Mouse (Mus musculus) midbrain, embryonic 14.5 days (tissue): ENCODE measurements around the gene Tent2. TPM values are rescaled to one million over a fixed set of nuclear protein-coding genes. Genes with fewer than 3 reads are reported as not detected.
A peak's percentile ranks its signal among the peaks of the same experiment; 100 is the strongest.

ENCODE experiments used
- ATAC-seq: fragments of 200-750 bp; cut with Nextera tagmentation; 2 replicates; pipeline ENCODE4 v1.8.0; 2017; ENCODE audit warnings: moderate number of reproducible peaks, moderate library complexity; ENCODE audit not compliant: low FRiP score, low TSS enrichment
- DNase-seq: peaks from one replicate; pipeline ENCODE4 v3.0.0-alpha.2; 2015
- H3K27ac ChIP-seq: fragments of 300-500 bp; sonication (generic); replicated peaks from 2 replicates; pipeline ENCODE4 v1.5.1; 2014; ENCODE audit warnings: mild to moderate bottlenecking, low read depth, low read length, moderate library complexity
- H3K27me3 ChIP-seq: fragments of 300-500 bp; sonication (generic); 2 replicates; pipeline ENCODE4 v1.6.1; 2014; ENCODE audit warnings: low read length, control low read depth, mixed read lengths; ENCODE audit not compliant: control insufficient read depth, insufficient read depth
- H3K36me3 ChIP-seq: fragments of 300-500 bp; sonication (generic); 2 replicates; pipeline ENCODE4 v1.6.1; 2014; ENCODE audit warnings: low read length, control low read depth; ENCODE audit not compliant: control insufficient read depth, insufficient read depth
- H3K4me1 ChIP-seq: fragments of 300-500 bp; sonication (generic); 2 replicates; pipeline ENCODE4 v1.6.1; 2014; ENCODE audit warnings: mild to moderate bottlenecking, antibody characterized with exemption, low read length, control low read depth; ENCODE audit not compliant: control insufficient read depth, insufficient read depth
- H3K4me2 ChIP-seq: fragments of 300-500 bp; sonication (generic); 2 replicates; pipeline ENCODE4 v1.6.1; 2014; ENCODE audit warnings: mild to moderate bottlenecking, low read length, moderate library complexity
- H3K4me3 ChIP-seq: fragments of 300-500 bp; sonication (generic); replicated peaks from 2 replicates; pipeline ENCODE4 v1.5.1; 2014; ENCODE audit warnings: low read depth, low read length
- H3K9ac ChIP-seq: fragments of 300-500 bp; sonication (generic); replicated peaks from 2 replicates; pipeline ENCODE4 v1.6.1; 2014; ENCODE audit warnings: mild to moderate bottlenecking, low read length, moderate library complexity
- H3K9me3 ChIP-seq: fragments of 300-500 bp; sonication (generic); 2 replicates; pipeline ENCODE4 v1.6.1; 2016; ENCODE audit warnings: low read length, control low read depth, mixed read lengths; ENCODE audit not compliant: control insufficient read depth
- WGBS: fragments of 180-500 bp; shearing (Covaris S2); extraction: QIAGEN DNeasy Blood & Tissue Kit; methylation state at CpG from one replicate; pipeline ENCODE4 v1.1.7; 2014; 5-methylcytosine and 5-hydroxymethylcytosine counted together
- polyA plus RNA-seq: library from polyadenylated mRNA; unstranded; fragments of >200 nt; fragmentation: Nextera tagmentation; extraction: Ambion mirVana; gene quantifications from 2 replicates; pipeline ENCODE4 v1.2.1, GENCODE M21; 2014

The Tent2 gene
- polyA plus RNA-seq: 40.4 and 54.8 TPM in 2 replicates

DNA sequence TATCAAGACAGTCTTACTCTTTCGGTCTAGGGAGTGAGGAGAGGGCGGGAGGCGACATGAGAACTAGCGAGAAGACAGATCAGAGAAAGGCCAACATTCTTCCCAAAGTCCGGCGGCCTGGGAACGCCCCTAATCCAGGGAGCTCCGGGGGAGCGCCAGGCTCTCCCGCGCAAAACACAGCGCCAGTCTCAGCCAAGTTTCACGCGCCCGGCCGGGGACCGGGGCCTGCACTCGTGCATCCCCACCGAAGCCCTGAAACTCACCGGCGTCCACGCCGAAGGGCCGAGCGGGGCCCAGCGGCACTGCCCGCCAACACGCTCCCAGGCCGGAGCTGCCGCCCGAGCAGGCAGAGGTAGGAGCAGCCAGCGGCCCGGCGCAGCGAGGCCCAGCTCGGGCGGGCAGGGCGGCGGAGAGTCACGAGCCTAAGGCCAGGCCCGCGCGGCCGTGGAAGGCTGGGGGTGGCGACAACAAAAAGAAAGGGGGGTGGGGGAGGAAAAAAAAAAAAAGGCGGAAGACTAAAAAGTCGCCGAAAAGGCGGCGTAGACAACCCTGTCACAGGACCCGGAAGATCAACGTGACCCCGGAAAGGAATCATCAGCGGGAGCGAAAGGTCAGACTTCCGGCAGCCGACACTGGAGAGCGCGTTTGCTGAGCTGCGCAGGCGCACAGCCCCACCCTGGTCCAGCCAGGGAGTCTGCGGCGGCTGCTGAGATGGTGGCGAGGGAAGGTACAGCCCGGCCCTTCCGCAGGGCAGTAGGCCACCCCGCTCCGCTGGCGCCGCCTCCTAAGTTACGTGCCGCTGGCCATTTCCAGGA is at the start of gene Tent2:
Gene Tent2, minus strand, starts transcription at position 555 of the 815 bp plus-strand sequence.
- ATAC-seq: peak; percentile 99
- Histone ChIP-seq H3K4me1 (peaks cover 11% of the 10 kb centered on the region; the same call in 1 of the 2 replicates), H3K9me3 (no peaks in the 10 kb centered on the region), H3K36me3 (no peaks in the 10 kb centered on the region), H3K4me3 (peak within 1 kb of the TSS; percentile 84), H3K9ac (peak within 1 kb of the TSS; percentile 87), H3K27me3 (no peaks in the 10 kb centered on the region), H3K27ac (peak within 1 kb of the TSS; percentile 91), H3K4me2 (peak within 1 kb of the TSS; percentile 66)
- DNase-seq: peak; percentile 98
- under 1% methylated on average over 71 of the region's 72 CpGs for WGBS

DNA sequence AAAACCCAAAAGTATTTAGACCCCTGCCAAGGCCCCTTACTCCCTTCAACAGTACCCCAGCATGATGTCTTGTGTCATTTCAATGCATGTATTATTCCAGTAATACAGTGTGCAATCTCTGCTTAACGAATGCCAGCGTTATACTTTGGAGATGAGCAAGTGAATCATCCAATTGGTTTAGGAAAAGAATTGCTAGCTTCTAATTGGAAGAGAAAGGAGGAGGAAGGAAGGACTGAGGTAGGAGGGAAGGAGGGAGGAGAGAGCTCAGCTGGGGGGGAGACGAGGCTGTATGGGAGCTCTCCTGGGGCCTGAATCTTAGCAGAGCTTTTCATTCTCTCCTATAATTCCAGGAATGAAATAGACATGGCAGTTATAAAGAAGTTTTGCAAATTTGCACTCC is 49.0 kb upstream of the Tent2 start:
- no peaks in the 10 kb centered on the region for H3K9me3 ChIP-seq
- no peak overlapping the region for H3K27ac ChIP-seq
- WGBS: 34% methylated on average over 3 of the region's 3 CpGs
- no peaks in the 10 kb centered on the region; the same call in 1 of the 2 replicates for H3K4me1 ChIP-seq
- DNase-seq (no peak), ATAC-seq (no peak)
- no peak overlapping the region for H3K9ac ChIP-seq
- no peak overlapping the region for H3K4me2 ChIP-seq
- no peak overlapping the region for H3K4me3 ChIP-seq
- H3K36me3 ChIP-seq: no peaks in the 10 kb centered on the region
- no peaks in the 10 kb centered on the region for H3K27me3 ChIP-seq

DNA sequence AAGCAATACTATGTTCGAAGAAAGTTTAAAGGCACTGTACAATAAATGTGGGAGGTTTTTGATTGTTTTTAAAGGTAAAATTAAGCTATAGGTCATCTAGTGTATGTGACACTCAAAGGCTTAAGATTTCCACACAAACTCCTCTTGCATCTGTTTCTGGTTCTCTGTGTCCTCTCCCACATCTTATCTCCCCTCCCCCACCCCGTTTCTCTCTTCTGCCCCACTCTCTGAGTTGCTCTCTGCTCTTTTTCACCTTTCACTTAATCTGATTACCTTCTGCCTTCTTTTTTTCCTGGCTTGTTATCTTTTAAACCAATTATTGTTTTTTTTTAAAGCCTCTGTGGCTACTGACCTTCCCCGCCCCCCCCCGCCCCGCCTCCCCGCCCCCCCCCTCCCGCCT is 47.4 kb upstream of the Tent2 start:
- DNase-seq (no peak), ATAC-seq (no peak)
- no peak overlapping the region for H3K27ac ChIP-seq
- no peak overlapping the region for H3K9ac ChIP-seq
- WGBS: 66% methylated on average over 6 of the region's 7 CpGs
- H3K4me1 ChIP-seq: no peaks in the 10 kb centered on the region; the same call in 1 of the 2 replicates
- no peak overlapping the region for H3K4me2 ChIP-seq
- H3K36me3 ChIP-seq: no peaks in the 10 kb centered on the region
- H3K27me3 ChIP-seq: no peaks in the 10 kb centered on the region
- H3K4me3 ChIP-seq: no peak overlapping the region
- no peaks in the 10 kb centered on the region for H3K9me3 ChIP-seq

DNA sequence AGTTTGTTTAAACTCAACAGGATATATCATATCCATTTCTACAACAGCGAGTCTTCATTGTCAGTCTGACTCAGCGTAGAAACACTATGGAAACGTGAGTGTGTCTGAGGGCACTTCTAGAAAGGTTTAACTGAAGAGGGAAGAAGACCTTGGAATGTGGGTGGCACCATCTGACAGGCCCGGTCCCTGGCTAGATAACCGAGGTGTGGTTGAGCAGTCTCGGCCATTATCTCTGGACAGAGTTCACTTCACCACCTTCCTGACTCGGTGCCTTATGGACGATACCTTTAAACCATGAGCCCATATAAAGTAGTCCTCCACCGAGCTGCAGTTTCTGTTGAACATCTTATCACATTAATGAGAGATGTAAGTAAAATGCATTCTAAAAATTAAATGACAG is 46.9 kb upstream of the Tent2 start:
- H3K27ac ChIP-seq: no peak overlapping the region
- H3K36me3 ChIP-seq: no peaks in the 10 kb centered on the region
- H3K27me3 ChIP-seq: no peaks in the 10 kb centered on the region
- no peak for ATAC-seq
- no peaks in the 10 kb centered on the region; the same call in 1 of the 2 replicates for H3K4me1 ChIP-seq
- no peak for DNase-seq
- 86% methylated on average over 9 of the region's 9 CpGs for WGBS
- H3K9ac ChIP-seq: no peak overlapping the region
- no peak overlapping the region for H3K4me3 ChIP-seq
- H3K4me2 ChIP-seq: no peak overlapping the region
- no peaks in the 10 kb centered on the region for H3K9me3 ChIP-seq

DNA sequence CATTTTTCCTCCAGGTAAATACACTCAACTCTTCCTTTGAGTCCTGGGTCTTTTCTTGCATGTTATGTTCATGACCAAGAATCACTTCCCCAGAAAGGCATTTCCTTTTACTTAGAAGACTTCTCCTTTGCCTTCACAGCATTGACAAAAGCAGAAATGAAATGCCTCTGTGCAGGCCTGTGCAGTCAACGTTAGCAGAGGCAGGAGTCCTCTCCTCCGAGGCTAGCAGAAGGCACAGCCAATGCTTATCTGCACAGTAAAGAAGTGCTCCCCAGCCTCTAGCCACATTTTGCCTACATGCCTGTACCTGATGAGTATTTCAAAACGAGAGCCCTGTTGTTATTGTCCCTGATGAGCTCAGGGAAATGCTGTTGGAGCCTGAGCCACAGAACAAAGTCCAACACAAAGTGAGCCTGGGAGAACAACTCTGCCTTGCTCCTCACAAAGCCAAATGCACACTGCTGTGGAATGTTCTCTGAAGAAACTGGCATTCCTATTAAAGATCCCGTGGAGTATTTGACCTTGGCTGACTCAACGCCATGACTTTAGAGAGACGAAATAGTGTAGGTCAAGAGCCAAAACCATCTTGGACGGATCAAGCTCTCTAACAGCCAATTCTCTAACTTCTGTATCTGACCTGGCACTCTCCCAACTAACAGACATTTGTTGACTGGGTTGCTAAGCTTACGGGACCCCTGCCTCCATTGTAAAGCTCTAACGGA is 45.7 kb upstream of the Tent2 start:
- H3K9me3 ChIP-seq: no peaks in the 10 kb centered on the region

DNA sequence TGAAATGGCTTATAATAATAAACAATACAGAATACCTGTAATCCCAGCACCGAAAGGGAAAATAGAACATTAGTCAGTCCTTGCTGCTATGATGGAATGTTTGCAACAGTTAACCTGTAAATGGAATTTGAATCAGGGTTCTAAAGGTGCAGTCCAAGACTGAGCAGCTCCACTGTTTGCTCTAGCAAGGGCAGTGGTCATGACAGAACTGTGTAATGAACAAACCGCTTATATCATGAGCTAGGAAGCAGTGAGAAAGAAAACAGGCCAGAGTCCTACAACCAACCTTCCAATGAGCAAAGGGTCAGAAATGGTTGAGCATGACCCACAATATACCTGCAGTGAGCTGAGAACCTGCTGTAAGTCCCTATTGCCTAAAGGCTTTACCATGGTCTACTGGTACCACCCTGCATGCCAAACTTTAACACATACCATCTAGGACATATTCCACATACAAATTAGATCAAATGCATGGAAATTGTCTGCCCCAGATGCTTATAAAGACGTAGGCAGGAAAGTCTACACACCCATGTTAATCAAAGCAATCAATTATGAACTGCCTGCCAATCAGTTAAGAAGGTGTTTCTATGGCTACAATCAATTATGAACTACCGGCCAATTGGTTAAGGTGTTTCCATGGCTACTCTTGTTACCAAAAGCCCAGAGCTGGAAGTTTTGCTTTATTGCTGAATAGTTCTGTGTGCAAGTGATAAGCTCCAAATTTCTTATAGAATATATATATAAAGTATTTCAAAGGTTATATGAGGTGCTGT is 42.3 kb upstream of the Tent2 start:
- Histone ChIP-seq H3K27me3 (no peaks in the 10 kb centered on the region), H3K4me1 (no peaks in the 10 kb centered on the region), H3K9ac (no peak overlapping the region), H3K4me2 (no peak overlapping the region), H3K4me3 (no peak overlapping the region), H3K27ac (no peak overlapping the region), H3K36me3 (no peaks in the 10 kb centered on the region), H3K9me3 (no peaks in the 10 kb centered on the region)
- WGBS: 78% methylated on average over 4 of the region's 4 CpGs
- ATAC-seq: no peak
- no peak for DNase-seq

More for the DNA sequence above, 45.7 kb upstream of the Tent2 start:
- Histone ChIP-seq H3K9ac (no peak overlapping the region), H3K27me3 (no peaks in the 10 kb centered on the region), H3K36me3 (no peaks in the 10 kb centered on the region), H3K4me1 (no peaks in the 10 kb centered on the region; the same call in 1 of the 2 replicates), H3K27ac (no peak overlapping the region), H3K4me2 (no peak overlapping the region), H3K4me3 (no peak overlapping the region)
- 80% methylated on average over 9 of the region's 9 CpGs for WGBS
- DNase-seq (no peak), ATAC-seq (no peak)

DNA sequence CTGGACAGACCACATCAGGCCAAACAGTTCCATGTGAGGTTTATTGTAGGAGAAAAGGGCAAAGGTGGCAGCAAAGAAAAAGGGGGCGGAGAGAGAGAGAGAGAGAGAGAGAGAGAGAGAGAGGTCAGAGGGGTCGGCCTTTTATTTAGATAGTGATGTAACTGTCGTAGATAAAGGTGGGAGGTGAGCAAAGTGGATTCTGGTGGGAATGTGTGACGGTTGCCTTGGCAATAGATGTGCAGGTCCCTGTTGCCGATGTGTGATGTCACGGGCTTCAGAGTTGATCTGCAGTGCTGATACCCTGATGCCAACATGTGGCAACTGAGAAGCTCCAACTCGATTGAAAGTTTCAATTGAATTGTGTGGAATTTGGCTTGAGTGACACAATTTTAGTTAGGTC is 40.1 kb upstream of the Tent2 start:
- Histone ChIP-seq H3K27ac (no peak overlapping the region), H3K4me2 (no peak overlapping the region), H3K9ac (no peak overlapping the region), H3K27me3 (no peaks in the 10 kb centered on the region), H3K4me1 (no peaks in the 10 kb centered on the region), H3K4me3 (no peak overlapping the region), H3K36me3 (no peaks in the 10 kb centered on the region), H3K9me3 (no peaks in the 10 kb centered on the region)
- WGBS: 83% methylated on average over 7 of the region's 7 CpGs
- ATAC-seq (no peak), DNase-seq (no peak)

DNA sequence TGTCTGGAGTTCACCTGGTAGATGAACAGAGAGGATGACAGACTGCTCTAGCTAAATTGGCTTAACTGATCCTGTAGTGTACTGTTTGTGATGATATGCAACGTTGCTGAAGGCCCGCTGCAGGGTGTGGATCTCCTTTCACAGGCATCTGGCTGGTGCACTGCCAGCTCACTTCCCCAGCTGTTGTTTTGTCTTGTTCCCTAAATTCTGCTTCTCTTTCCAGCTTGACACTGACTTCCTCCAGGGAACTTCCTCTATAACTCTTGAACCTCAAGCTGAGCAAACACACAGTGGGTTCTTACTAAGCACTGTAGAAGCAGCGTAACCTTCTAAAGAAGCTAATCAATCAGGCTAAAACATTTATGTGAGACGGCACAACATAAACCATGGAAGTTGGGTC is 38.8 kb upstream of the Tent2 start:
- no peak overlapping the region for H3K9ac ChIP-seq
- no peaks in the 10 kb centered on the region for H3K4me1 ChIP-seq
- 92% methylated on average over 4 of the region's 4 CpGs for WGBS
- ATAC-seq (no peak), DNase-seq (no peak)
- no peaks in the 10 kb centered on the region for H3K36me3 ChIP-seq
- H3K4me3 ChIP-seq: no peak overlapping the region
- H3K4me2 ChIP-seq: no peak overlapping the region
- no peaks in the 10 kb centered on the region for H3K9me3 ChIP-seq
- H3K27me3 ChIP-seq: no peaks in the 10 kb centered on the region
- H3K27ac ChIP-seq: no peak overlapping the region
